Comparison of ENCODE assay signal across 18 mouse cellular contexts in the genomic region with DNA sequence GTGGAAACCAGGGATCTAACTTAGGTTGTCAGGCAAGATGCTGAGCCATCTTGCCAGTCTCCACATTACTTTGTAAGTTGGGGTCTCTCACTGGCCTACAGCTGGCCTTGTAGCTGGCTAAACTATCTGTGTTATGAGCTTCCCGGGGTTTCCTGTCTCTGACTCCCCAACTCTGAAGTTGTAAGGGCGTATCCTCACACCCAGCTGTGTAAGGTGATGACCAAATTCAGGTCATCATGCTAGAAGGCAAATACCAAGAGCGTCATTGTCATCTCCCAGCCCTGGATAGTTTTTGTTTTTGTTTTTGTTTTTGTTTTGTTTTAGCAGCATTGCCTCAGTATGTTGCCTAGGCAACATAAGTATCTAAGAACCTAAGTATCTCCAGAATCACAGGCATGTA. TPM values are rescaled to one million over a fixed set of nuclear protein-coding genes. Genes with fewer than 3 reads are reported as not detected.
"Had no signal": no experiment of that assay in that cellular context is flagged by ENCODE, and none has a peak within 500 bp of the region (broad histone marks: within the 10 kb centered on the region; RNA-seq: fewer than 3 reads in every experiment).

No protein-coding gene starts in this region.

- DNase-seq: retina, postnatal 1 day; right cerebral cortex, adult 18-20 months; right cerebral cortex, postnatal 14 days; right cerebral cortex, postnatal 25 days; right cerebral cortex, postnatal 4 days; spleen, adult 18-20 months; thymus, adult 18-20 months; thymus, adult 2 months; thymus, postnatal 14 days; thymus, postnatal 36 days; thymus, postnatal 4 days had no signal

- H3K27me3 ChIP-seq: neural tube, embryonic 12.5 days; neural tube, embryonic 13.5 days; neural tube, embryonic 15.5 days; stomach, embryonic 15.5 days had no signal

- H3K27ac ChIP-seq: neural tube, embryonic 12.5 days; neural tube, embryonic 13.5 days; neural tube, embryonic 15.5 days; stomach, embryonic 15.5 days; stomach, postnatal 0 days had no signal

- H3K36me3 ChIP-seq: neural tube, embryonic 12.5 days; neural tube, embryonic 13.5 days; neural tube, embryonic 15.5 days; stomach, embryonic 15.5 days had no signal

- H3K4me3 ChIP-seq: neural tube, embryonic 12.5 days; neural tube, embryonic 13.5 days; neural tube, embryonic 15.5 days; stomach, embryonic 15.5 days had no signal

RNA-seq across cellular contexts. Expression of gene Cdhr5, which starts 6.0 kb away (rescaled TPM):
- polyA plus RNA-seq: neural tube, embryonic 12.5 days; neural tube, embryonic 13.5 days; neural tube, embryonic 14.5 days; neural tube, embryonic 15.5 days; urinary bladder, adult 2 months had no signal
